8 mouse cellular contexts compared by ENCODE assay signal in genomic region chr2:91183148-91183513, GRCm38 (mm10). TPM values are rescaled to one million over a fixed set of nuclear protein-coding genes. Genes with fewer than 3 reads are reported as not detected.
DNase-seq lines count a peak whose midpoint lies in the region; ATAC-seq and TF ChIP-seq lines count a peak whose summit lies in the region.

No protein-coding gene starts in this region.

- H3K27ac ChIP-seq in gastrocnemius, adult 2 months, result peak overlapping the region; percentile 76

- no peaks in the 10 kb centered on the region for H3K27me3 ChIP-seq in megakaryocyte, embryonic 14.5 days (replicated peaks)

- intact Hi-C loops in gastrocnemius, adult 2 months (cut with DNase I), result no loop called here

- H3K4me3 ChIP-seq in gastrocnemius, adult 2 months, result peak overlapping the region; percentile 90
- H3K4me3 ChIP-seq in megakaryocyte, embryonic 14.5 days (replicated peaks), result peak overlapping the region; percentile 97

- TF ChIP-seq CTCF in gastrocnemius, adult 2 months (IDR thresholded peaks at IDR 0.05), result no peak

- H3K4me1 ChIP-seq in megakaryocyte, embryonic 14.5 days, result peaks cover 67% of the 10 kb centered on the region

- ATAC-seq in common myeloid progenitor, adult 5-6 weeks (replicated peaks; ENCODE audit: low read depth, poor library complexity, severe bottlenecking), result peak; percentile 81

- peak; percentile 99 for DNase-seq in ZHBTc4 (ENCODE audit: low read depth, low spot score)
- peak; percentile 91 for DNase-seq in gastrocnemius, adult 2 months
- DNase-seq in hindlimb bud, embryonic 11.5 days (ENCODE audit: extremely low spot score, low read depth, low spot score), result peak; percentile 92
- DNase-seq in left cerebral cortex, adult 8-10 months (ENCODE audit: low spot score in 2 of 2), result peak; percentile 87 to 98
- DNase-seq in right cerebral cortex, postnatal 10 days (ENCODE audit: low spot score in 2 of 2), result peak; percentile 97 to 98
- peak; percentile 85 for DNase-seq in urinary bladder, postnatal 25 days (ENCODE audit: low spot score)

- H3K36me3 ChIP-seq in megakaryocyte, embryonic 14.5 days (replicated peaks; ENCODE audit: low read length), result peaks cover 42% of the 10 kb centered on the region

- H3K9me3 ChIP-seq in megakaryocyte, embryonic 14.5 days, result no peaks in the 10 kb centered on the region

RNA-seq across cellular contexts. Expression of gene Madd, which starts 0.5 kb away (rescaled TPM):
- total RNA-seq in common myeloid progenitor, adult 5-6 weeks (2017), result 46.4 and 55.6 TPM in 2 replicates
- total RNA-seq in gastrocnemius, adult 2 months (2021), result 1 to 10 TPM; 2.9 to 4.0 TPM
- total RNA-seq in left cerebral cortex, adult 8-10 months (2022), result 100 to 1,000 TPM; 200 to 219 (median 206) TPM
- polyA plus RNA-seq in megakaryocyte, embryonic 14.5 days (2012; ENCODE audit: insufficient read depth, low replicate concordance), result 8.8 and 14.6 TPM in 2 replicates

RNA-seq across cellular contexts. Expression of gene Nr1h3, which starts 19.5 kb away (rescaled TPM):
- 0.23 TPM in 1 of 2 replicates, not detected in the other for total RNA-seq in common myeloid progenitor, adult 5-6 weeks (2017)
- total RNA-seq in gastrocnemius, adult 2 months (2021), result 10 to 100 TPM; 26.8 to 26.9 TPM
- 1 to 10 TPM; 3.3 to 4.3 (median 3.4) TPM for total RNA-seq in left cerebral cortex, adult 8-10 months (2022)
- polyA plus RNA-seq in megakaryocyte, embryonic 14.5 days (2012; ENCODE audit: insufficient read depth, low replicate concordance), result 7.4 TPM in 1 of 2 replicates, not detected in the other

RNA-seq across cellular contexts. Expression of gene Acp2, which starts 19.6 kb away (rescaled TPM):
- 6.5 and 15.3 TPM in 2 replicates for total RNA-seq in common myeloid progenitor, adult 5-6 weeks (2017)
- 10 to 100 TPM; 12.5 to 13.6 TPM for total RNA-seq in gastrocnemius, adult 2 months (2021)
- 10 to 100 TPM; 47.5 to 53.2 (median 50.1) TPM for total RNA-seq in left cerebral cortex, adult 8-10 months (2022)
- polyA plus RNA-seq in megakaryocyte, embryonic 14.5 days (2012; ENCODE audit: insufficient read depth, low replicate concordance), result 5.2 and 6.5 TPM in 2 replicates

RNA-seq across cellular contexts. Expression of gene Ddb2, which starts 53.7 kb away (rescaled TPM):
- 11.5 and 18.0 TPM in 2 replicates for total RNA-seq in common myeloid progenitor, adult 5-6 weeks (2017)
- total RNA-seq in gastrocnemius, adult 2 months (2021), result 1 to 10 TPM; 2.6 to 2.8 TPM
- total RNA-seq in left cerebral cortex, adult 8-10 months (2022), result 10 to 100 TPM; 12.7 to 15.5 (median 13.2) TPM
- 0.57 TPM in 1 of 2 replicates, not detected in the other for polyA plus RNA-seq in megakaryocyte, embryonic 14.5 days (2012; ENCODE audit: insufficient read depth, low replicate concordance)

Comparison
In these comparisons a context has a peak if more than half of its experiments do, and no peak if none do; other contexts are left out.
1. Peak in every context shown above with its lines: DNase-seq, ATAC-seq, H3K4me3 ChIP-seq and H3K27ac ChIP-seq.
2. RNA of gene Nr1h3, which starts 19.5 kb away (total RNA-seq): 26.8 to 26.9 TPM in gastrocnemius, adult 2 months; 3.3 to 4.3 TPM in left cerebral cortex, adult 8-10 months and 0.23 TPM in common myeloid progenitor, adult 5-6 weeks; every median in the first group is over 4 times any median in the second.